Mouse (Mus musculus) heart, postnatal 0 days (tissue): Measurements from ENCODE around the gene Agap1. TPM values are rescaled to one million over a fixed set of nuclear protein-coding genes. Genes with fewer than 3 reads are reported as not detected.
A peak's percentile ranks its signal among the peaks of the same experiment; 100 is the strongest.

ENCODE experiments used
- ATAC-seq: fragments of 200-750 bp; cut with Nextera tagmentation; 2 replicates; pipeline ENCODE4 v1.8.0; 2017; ENCODE audit warnings: low read depth, moderate number of reproducible peaks, moderate library complexity; ENCODE audit not compliant: insufficient read depth
- DNase-seq: peaks from one replicate; pipeline ENCODE4 v3.0.0-alpha.2; 2016; ENCODE audit warnings: low spot score
- H3K27ac ChIP-seq: fragments of 300-500 bp; sonication (generic); 2 replicates; pipeline ENCODE4 v1.5.1; 2014; ENCODE audit warnings: low read depth, mild to moderate bottlenecking
- H3K27me3 ChIP-seq: fragments of 300-500 bp; sonication (generic); 2 replicates; pipeline ENCODE4 v1.6.1; 2014; ENCODE audit warnings: low read length, mixed read lengths; ENCODE audit not compliant: control insufficient read depth, insufficient read depth
- H3K36me3 ChIP-seq: fragments of 300-500 bp; sonication (generic); replicated peaks from 2 replicates; pipeline ENCODE4 v1.6.1; 2014; ENCODE audit warnings: low read length, mixed read lengths; ENCODE audit not compliant: control insufficient read depth, insufficient read depth
- H3K4me1 ChIP-seq: fragments of 300-500 bp; sonication (generic); 2 replicates; pipeline ENCODE4 v1.6.1; 2014; ENCODE audit warnings: antibody characterized with exemption; ENCODE audit not compliant: control insufficient read depth, insufficient read depth
- H3K4me2 ChIP-seq: fragments of 300-500 bp; sonication (generic); 2 replicates; pipeline ENCODE4 v1.6.1; 2014; ENCODE audit warnings: low read depth, mild to moderate bottlenecking, low read length, moderate library complexity
- H3K4me3 ChIP-seq: fragments of 300-500 bp; sonication (generic); 2 replicates; pipeline ENCODE4 v1.5.1; 2014; ENCODE audit warnings: low read depth, low read length
- H3K9ac ChIP-seq: fragments of 300-500 bp; sonication (generic); replicated peaks from 2 replicates; pipeline ENCODE4 v1.6.1; 2014; ENCODE audit warnings: low read depth, low read length, mixed read lengths
- H3K9me3 ChIP-seq: fragments of 300-500 bp; sonication (generic); replicated peaks from 2 replicates; pipeline ENCODE4 v1.6.1; 2016; ENCODE audit warnings: low read length; ENCODE audit not compliant: control insufficient read depth
- CTCF ChIP-seq: IDR thresholded peaks from 2 replicates; pipeline ENCODE4 v1.5.1; 2016; ENCODE audit warnings: antibody characterized with exemption, control low read depth, low read depth
- EP300 ChIP-seq: IDR thresholded peaks from 2 replicates; pipeline ENCODE4 v1.6.1; 2016; ENCODE audit warnings: antibody characterized with exemption, low read depth
- WGBS: fragments of 180-500 bp; shearing (Covaris S2); extraction: QIAGEN DNeasy Blood & Tissue Kit; methylation state at CpG from one replicate; pipeline ENCODE4 v1.1.7; 2014; 5-methylcytosine and 5-hydroxymethylcytosine counted together
- polyA plus RNA-seq: library from polyadenylated mRNA; unstranded; fragments of >200 nt; fragmentation: Nextera tagmentation; extraction: Ambion mirVana; gene quantifications from 2 replicates; pipeline ENCODE4 v1.2.1, GENCODE M21; 2015
- total RNA-seq: library from RNA; depleted of rRNA; stranded (reverse); fragments of >200 nt; gene quantifications from 2 replicates; pipeline ENCODE4 v1.2.3, GENCODE M21; 2014; ENCODE audit warnings: low replicate concordance

The Agap1 gene
- total and polyA plus RNA-seq, 2 experiments from 2014 or later = 6.1 to 21.0 TPM

DNA sequence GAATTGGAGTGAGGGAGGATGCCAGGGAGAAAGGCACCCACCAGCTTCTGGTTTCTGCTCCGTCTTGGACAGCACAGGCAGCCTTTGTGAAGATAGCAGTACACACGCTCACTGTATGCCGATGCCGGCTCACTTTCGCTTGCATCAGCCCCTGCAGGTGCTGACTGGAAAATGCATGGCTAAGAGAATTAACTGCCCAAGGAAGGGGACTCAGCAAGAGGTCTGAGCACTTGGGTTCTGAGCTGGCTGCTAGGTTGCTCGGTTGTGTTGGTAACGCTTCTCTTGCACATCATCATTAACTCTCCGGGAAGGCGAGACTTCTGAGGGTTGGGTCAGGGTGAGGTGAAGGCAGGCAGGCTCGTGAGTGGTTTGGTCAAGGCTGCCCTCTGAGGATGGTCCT lies 467.2 kb downstream of the Agap1 start:
- 3% methylated on average over 10 of the region's 10 CpGs for WGBS

DNA sequence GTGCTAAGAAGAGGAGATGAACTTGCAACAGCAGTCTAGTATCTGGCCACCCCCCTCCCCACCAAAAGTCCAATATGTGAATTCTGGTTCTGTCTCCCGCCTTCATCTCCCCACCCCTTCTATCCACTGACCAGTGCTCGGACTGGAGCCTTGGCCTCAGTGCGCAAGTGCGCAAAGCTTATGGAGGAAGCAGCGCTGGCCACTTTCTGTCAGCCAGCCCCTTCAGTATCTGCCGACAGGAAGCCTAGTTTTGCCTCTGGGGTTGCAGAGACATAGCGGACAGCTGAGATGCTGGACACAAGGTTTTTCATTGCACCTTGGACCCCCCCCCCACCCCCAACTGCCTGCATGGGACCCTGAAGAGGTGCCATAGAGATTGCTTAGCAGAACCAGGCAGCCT lies 467.7 kb downstream of the Agap1 start:
- H3K4me2 ChIP-seq = no peak overlapping the region
- no peak overlapping the region for H3K9ac ChIP-seq
- ATAC-seq = no peak
- no peaks in the 10 kb centered on the region for H3K9me3 ChIP-seq
- TF ChIP-seq EP300 (no peak), CTCF (no peak)
- no peak for DNase-seq
- no peak overlapping the region for H3K4me3 ChIP-seq
- H3K27me3 ChIP-seq = peaks cover 98% of the 10 kb centered on the region
- no peaks in the 10 kb centered on the region for H3K36me3 ChIP-seq
- H3K27ac ChIP-seq = no peak overlapping the region
- peaks cover 2% of the 10 kb centered on the region; the same call in 1 of the 2 replicates for H3K4me1 ChIP-seq
- 1% methylated on average over 7 of the region's 7 CpGs for WGBS

More for the DNA sequence above, 467.2 kb downstream of the Agap1 start:
- Histone ChIP-seq H3K4me3 (no peak overlapping the region), H3K36me3 (no peaks in the 10 kb centered on the region), H3K4me2 (no peak overlapping the region), H3K9ac (no peak overlapping the region), H3K27ac (no peak overlapping the region), H3K27me3 (peaks cover 95% of the 10 kb centered on the region), H3K4me1 (no peaks in the 10 kb centered on the region), H3K9me3 (no peaks in the 10 kb centered on the region)
- DNase-seq (no peak), ATAC-seq (no peak)
- no peak for TF ChIP-seq EP300
- TF ChIP-seq CTCF = no peak

DNA sequence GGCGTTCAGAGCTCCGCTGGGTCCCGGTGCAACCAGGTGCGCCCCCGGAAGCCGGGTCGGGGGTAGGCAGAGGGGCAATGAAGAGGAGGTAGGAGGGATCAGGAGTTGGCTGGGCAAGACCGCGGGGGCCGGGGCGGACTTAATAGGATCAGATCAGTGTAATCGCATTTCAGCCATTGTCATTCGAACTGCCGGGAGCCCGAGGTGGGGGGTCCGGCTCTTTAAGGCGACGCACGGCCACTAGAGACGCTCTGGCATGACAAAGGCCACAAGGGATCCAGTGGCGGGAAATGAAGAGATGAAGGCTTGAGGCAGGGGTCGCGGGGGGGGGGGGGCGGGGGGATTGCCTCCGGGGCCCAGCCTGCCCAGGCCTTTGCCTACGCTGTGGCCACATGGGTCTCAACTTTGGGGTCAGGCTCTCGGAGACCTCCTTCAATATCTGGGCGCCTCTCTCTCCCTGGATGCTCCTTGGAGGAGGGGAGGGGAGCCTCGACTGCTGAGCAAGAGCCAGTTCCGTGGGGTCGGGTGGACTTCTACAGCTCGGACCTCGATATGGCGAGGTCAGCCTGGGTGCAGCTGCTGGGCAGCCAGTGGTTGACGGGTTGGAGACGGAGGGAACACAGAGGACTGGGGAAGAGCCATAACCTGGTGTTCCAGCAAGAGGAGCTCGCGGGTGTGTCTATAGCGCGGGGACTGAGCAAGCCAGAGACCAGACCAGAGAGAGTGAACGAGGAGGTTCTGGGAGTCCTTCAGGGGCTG lies 468.5 kb downstream of the Agap1 start:
- ATAC-seq = no peak
- Histone ChIP-seq H3K4me2 (peak overlapping the region; percentile 37; the same call in 1 of the 2 replicates), H3K27me3 (peaks cover 100% of the 10 kb centered on the region), H3K27ac (no peak overlapping the region), H3K9me3 (no peaks in the 10 kb centered on the region), H3K4me1 (peaks cover 6% of the 10 kb centered on the region; the same call in 1 of the 2 replicates), H3K36me3 (no peaks in the 10 kb centered on the region), H3K4me3 (peak overlapping the region; percentile 21), H3K9ac (no peak overlapping the region)
- DNase-seq = no peak
- WGBS = 1% methylated on average over 40 of the region's 41 CpGs
- TF ChIP-seq EP300 = no peak
- TF ChIP-seq CTCF = no peak

DNA sequence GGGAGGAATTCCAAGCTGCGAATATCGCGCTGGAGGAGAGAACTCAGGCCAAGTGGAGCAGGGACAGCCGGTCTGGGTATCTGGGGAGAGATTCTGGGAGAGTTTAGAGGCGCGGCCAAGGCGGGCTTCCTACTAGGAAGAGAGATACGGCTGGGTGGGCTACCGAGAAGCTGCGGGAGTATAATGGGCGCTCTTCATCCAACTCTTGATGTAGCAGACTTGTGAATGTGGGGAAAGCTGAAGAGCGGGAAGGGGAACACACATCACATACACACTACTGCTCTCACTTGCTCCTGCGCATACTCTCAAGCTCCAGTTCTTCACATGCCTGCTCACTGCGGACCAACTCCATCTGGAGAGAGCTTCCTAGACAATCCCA lies 469.0 kb downstream of the Agap1 start:
- no peak for TF ChIP-seq EP300
- TF ChIP-seq CTCF = no peak
- no peak overlapping the region for H3K9ac ChIP-seq
- no peaks in the 10 kb centered on the region for H3K9me3 ChIP-seq
- H3K4me3 ChIP-seq = no peak overlapping the region
- peaks cover 100% of the 10 kb centered on the region for H3K27me3 ChIP-seq
- no peak overlapping the region for H3K4me2 ChIP-seq
- 14% methylated on average over 14 of the region's 14 CpGs for WGBS
- H3K4me1 ChIP-seq = peaks cover 6% of the 10 kb centered on the region; the same call in 1 of the 2 replicates
- DNase-seq (no peak), ATAC-seq (no peak)
- H3K27ac ChIP-seq = no peak overlapping the region
- no peaks in the 10 kb centered on the region for H3K36me3 ChIP-seq

DNA sequence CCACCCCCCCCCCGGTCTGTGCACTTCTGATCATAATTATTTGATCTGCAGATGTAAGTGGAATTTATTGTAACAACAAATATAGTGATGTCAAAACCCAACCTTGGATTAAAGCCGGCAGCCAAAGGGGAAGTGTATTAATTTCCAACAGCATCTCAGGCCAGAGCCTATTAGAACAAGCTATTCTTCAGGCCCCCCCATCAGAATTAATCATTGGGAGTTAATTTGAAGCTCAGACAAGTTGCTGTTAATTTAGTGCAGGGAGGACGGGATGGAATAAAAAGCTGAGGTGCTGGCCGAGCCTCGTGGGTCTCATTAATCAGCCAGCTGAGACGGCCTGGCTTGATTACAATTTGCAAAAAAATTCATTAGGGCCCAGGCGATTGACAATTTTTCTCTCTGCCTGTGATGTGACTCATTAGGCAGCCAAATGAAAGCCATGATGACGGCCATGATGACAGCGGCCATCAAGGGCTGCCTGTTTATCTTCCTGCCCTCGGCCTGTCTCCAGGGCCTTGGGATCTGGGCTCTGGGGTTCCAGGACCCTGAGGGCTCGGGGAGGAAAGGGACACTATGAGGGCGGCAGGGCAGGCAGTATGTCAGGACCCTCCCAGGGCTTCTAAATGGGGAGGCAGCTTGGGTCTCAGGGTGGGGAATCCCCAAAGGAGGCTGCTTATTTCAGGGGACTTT lies 471.0 kb downstream of the Agap1 start:
- Histone ChIP-seq H3K4me2 (no peak overlapping the region), H3K9ac (no peak overlapping the region), H3K27ac (no peak overlapping the region), H3K36me3 (no peaks in the 10 kb centered on the region), H3K9me3 (no peaks in the 10 kb centered on the region), H3K27me3 (peaks cover 100% of the 10 kb centered on the region), H3K4me3 (no peak overlapping the region), H3K4me1 (peaks cover 15% of the 10 kb centered on the region; the same call in 1 of the 2 replicates)
- WGBS = 33% methylated on average over 12 of the region's 12 CpGs
- ATAC-seq (no peak), DNase-seq (no peak)
- no peak for TF ChIP-seq CTCF
- TF ChIP-seq EP300 = no peak
